Mouse (Mus musculus): Measurements from ENCODE around the gene Ric8a. TPM values are rescaled to one million over a fixed set of nuclear protein-coding genes. Genes with fewer than 3 reads are reported as not detected.

Ric8a gene
- polyA plus RNA-seq, 1 experiment from 2014 or later = 68.0 TPM

- no peak overlapping the region for H3K4me2 ChIP-seq (replicated peaks; ENCODE audit: low read depth, low read length)
- DNase-seq (ENCODE audit: low spot score) = no peak
- peaks cover 17% of the 10 kb centered on the region for H3K4me1 ChIP-seq (ENCODE audit: insufficient read depth, low read depth, low read length)
- H3K9ac ChIP-seq (replicated peaks; ENCODE audit: low read depth) = no peak overlapping the region
- H3K9me3 ChIP-seq (ENCODE audit: low read length) = no peaks in the 10 kb centered on the region
- no peak overlapping the region for H3K27ac ChIP-seq (ENCODE audit: low read length)
- 81% methylated on average over 9 of the region's 9 CpGs for WGBS
- H3K4me3 ChIP-seq (ENCODE audit: low read depth, low read length) = no peak overlapping the region
- ATAC-seq = no peak
- H3K36me3 ChIP-seq (ENCODE audit: insufficient read depth, low read length) = peaks cover 15% of the 10 kb centered on the region
- no peaks in the 10 kb centered on the region for H3K27me3 ChIP-seq (replicated peaks; ENCODE audit: insufficient read depth, low read length)
- no peak for TF ChIP-seq CTCF (IDR thresholded peaks at IDR 0.05)
- TF ChIP-seq EP300 (IDR thresholded peaks at IDR 0.05) = no peak
Measured at GRCm38 (mm10) chr7:140853386-140853785, 3.4 kb upstream of the Ric8a start.

DNA sequence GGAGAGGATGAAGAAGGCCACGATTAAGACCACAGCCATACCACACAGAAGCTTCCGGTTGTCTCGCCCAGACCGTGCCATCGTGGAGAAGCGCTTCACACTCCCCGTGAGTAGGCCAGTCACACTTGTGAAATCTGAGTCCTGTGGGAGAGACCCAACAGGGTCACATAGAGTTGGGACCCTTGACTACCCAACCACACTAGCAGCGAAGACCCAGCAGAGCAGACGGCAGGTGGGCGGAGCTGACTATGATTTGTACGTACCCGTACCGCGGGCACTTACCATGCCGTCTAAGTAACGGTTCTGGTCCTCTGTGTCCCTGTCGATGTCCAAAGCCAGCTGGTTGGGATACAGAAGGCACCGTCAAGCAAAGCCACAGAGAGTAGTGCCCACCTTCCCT, 2.3 kb upstream of the Ric8a start:
- Histone ChIP-seq H3K9me3 (ENCODE audit: low read length) (no peaks in the 10 kb centered on the region), H3K4me3 (ENCODE audit: low read depth, low read length) (no peak overlapping the region), H3K9ac (replicated peaks; ENCODE audit: low read depth) (no peak overlapping the region), H3K4me2 (replicated peaks; ENCODE audit: low read depth, low read length) (no peak overlapping the region), H3K27me3 (replicated peaks; ENCODE audit: insufficient read depth, low read length) (no peaks in the 10 kb centered on the region), H3K27ac (ENCODE audit: low read length) (no peak overlapping the region), H3K36me3 (ENCODE audit: insufficient read depth, low read length) (peaks cover 15% of the 10 kb centered on the region), H3K4me1 (ENCODE audit: insufficient read depth, low read depth, low read length) (peaks cover 21% of the 10 kb centered on the region)
- whole genome bisulfite sequencing = 89% methylated on average over 18 of the region's 18 CpGs
- ATAC-seq (no peak), DNase-seq (ENCODE audit: low spot score) (no peak)
- TF ChIP-seq CTCF (IDR thresholded peaks at IDR 0.05) (no peak), EP300 (IDR thresholded peaks at IDR 0.05) (no peak)

DNA sequence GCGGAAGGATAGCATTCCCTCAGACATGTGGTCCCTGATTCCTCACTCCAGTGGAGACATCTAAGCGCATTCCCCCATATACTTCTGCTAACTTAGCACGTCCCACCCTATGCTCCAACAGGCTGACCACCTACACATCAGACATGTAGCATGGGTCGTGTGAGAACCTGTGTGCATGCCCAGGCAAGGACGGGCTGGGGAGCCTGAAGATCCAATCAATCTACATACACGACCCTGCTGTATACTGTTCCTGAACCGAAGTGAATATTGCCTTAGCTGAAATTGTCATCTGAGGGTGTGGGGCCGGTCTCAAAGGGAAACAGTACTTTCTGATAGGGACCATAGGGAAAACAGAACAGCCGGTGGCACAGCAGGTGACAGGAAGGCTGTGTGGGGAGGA, 1.6 kb upstream of the Ric8a start:
- TF ChIP-seq CTCF (IDR thresholded peaks at IDR 0.05) = no peak
- no peak for TF ChIP-seq EP300 (IDR thresholded peaks at IDR 0.05)

DNA sequence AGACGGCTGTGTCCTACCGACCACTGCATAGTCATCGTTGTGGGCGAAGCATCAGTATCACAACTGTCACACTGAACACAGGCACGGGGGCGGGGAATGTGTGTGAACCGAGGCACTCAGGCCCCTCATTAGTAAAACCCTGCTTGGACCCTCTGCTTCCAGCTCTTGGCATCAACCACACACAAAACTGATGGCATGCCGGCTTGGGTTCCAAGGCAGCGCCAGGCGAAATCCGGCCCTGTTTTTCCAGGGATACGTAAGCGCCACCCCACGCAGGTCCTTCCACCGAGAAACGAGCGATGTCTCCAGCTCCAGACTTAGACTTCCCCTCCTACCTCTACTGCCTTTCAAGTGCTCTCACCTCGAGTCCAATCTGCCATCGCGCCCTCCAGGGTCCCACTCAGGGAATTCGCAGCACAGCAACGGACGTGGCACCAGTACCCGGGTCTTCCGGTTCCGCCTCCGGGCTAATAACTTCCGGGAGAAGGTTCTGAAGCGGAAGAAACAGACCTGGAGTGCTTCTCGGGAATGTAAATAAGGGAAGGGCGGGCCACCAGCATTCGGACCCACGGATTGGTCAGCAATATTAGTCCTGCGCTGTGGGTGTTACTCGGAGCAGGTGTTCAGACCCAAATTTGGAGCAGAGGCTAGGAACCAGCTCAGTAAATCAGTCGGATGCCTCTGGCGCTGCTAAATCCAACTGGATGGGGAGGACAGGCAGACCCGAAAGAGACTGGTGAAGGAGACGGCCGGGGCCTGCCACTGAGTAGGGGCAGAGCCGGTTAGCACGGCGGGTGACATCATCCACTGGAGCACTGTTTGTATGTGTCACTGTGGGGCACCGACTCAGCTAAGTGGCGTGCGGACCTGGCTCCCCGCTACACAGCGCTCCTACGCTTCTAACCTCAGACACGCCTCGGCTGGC, 635 bp upstream of the Ric8a start, which contains the start of gene Gm45785:
TSS of gene Gm45785 (minus strand) at position 472 of the 925 bp plus-strand sequence.
- TF ChIP-seq EP300 (IDR thresholded peaks at IDR 0.05) = peak; percentile 89
- peak; percentile 40 for TF ChIP-seq CTCF (IDR thresholded peaks at IDR 0.05)
- Histone ChIP-seq H3K4me3 (ENCODE audit: low read depth, low read length) (peak within 1 kb of the TSS; percentile 76), H3K36me3 (ENCODE audit: insufficient read depth, low read length) (peaks cover 23% of the 10 kb centered on the region), H3K9ac (replicated peaks; ENCODE audit: low read depth) (peak within 1 kb of the TSS; percentile 91), H3K4me2 (replicated peaks; ENCODE audit: low read depth, low read length) (peak within 1 kb of the TSS; percentile 91), H3K27ac (ENCODE audit: low read length) (peak within 1 kb of the TSS; percentile 98), H3K4me1 (ENCODE audit: insufficient read depth, low read depth, low read length) (peaks cover 21% of the 10 kb centered on the region), H3K27me3 (replicated peaks; ENCODE audit: insufficient read depth, low read length) (no peaks in the 10 kb centered on the region), H3K9me3 (ENCODE audit: low read length) (no peaks in the 10 kb centered on the region)
- under 1% methylated on average over 51 of the region's 51 CpGs for WGBS
- ATAC-seq (peak; percentile 85), DNase-seq (ENCODE audit: low spot score) (peak; percentile 99)

More for the DNA sequence above, 1.6 kb upstream of the Ric8a start:
- Histone ChIP-seq H3K9me3 (ENCODE audit: low read length) (no peaks in the 10 kb centered on the region), H3K27me3 (replicated peaks; ENCODE audit: insufficient read depth, low read length) (no peaks in the 10 kb centered on the region), H3K36me3 (ENCODE audit: insufficient read depth, low read length) (peaks cover 15% of the 10 kb centered on the region), H3K4me1 (ENCODE audit: insufficient read depth, low read depth, low read length) (peaks cover 21% of the 10 kb centered on the region), H3K27ac (ENCODE audit: low read length) (peak overlapping the region; percentile 98), H3K4me2 (replicated peaks; ENCODE audit: low read depth, low read length) (peak overlapping the region; percentile 91), H3K4me3 (ENCODE audit: low read depth, low read length) (peak overlapping the region; percentile 76), H3K9ac (replicated peaks; ENCODE audit: low read depth) (peak overlapping the region; percentile 60; the same call in 1 of the 2 replicates)
- DNase-seq (ENCODE audit: low spot score) (no peak), ATAC-seq (no peak)
- 70% methylated on average over 9 of the region's 9 CpGs for WGBS

GRCm38 (mm10) chr7:140857550-140858505, 1.1 kb downstream of the Ric8a start, which contains the start of gene Bet1l:
Gene Bet1l (minus strand): TSS chr7:140857577.
- Histone ChIP-seq H3K4me1 (ENCODE audit: insufficient read depth, low read depth, low read length) (peaks cover 21% of the 10 kb centered on the region), H3K9ac (replicated peaks; ENCODE audit: low read depth) (peak within 1 kb of the TSS; percentile 91), H3K27ac (ENCODE audit: low read length) (peak within 1 kb of the TSS; percentile 98), H3K4me2 (replicated peaks; ENCODE audit: low read depth, low read length) (peak within 1 kb of the TSS; percentile 91), H3K27me3 (replicated peaks; ENCODE audit: insufficient read depth, low read length) (no peaks in the 10 kb centered on the region), H3K9me3 (ENCODE audit: low read length) (no peaks in the 10 kb centered on the region), H3K4me3 (ENCODE audit: low read depth, low read length) (peak within 1 kb of the TSS; percentile 76), H3K36me3 (ENCODE audit: insufficient read depth, low read length) (peaks cover 28% of the 10 kb centered on the region)
- 27% methylated on average over 40 of the region's 40 CpGs for WGBS
- DNase-seq (ENCODE audit: low spot score) (no peak), ATAC-seq (peak; percentile 3)
- TF ChIP-seq CTCF (IDR thresholded peaks at IDR 0.05) (no peak), EP300 (IDR thresholded peaks at IDR 0.05) (no peak; the same call in 1 of the 2 replicates)

Data from lung, postnatal 0 days (tissue).